Mouse (Mus musculus) bone marrow, adult 2 months (tissue): ENCODE measurements around the gene Srp68. TPM values are rescaled to one million over a fixed set of nuclear protein-coding genes. Genes with fewer than 3 reads are reported as not detected.

ENCODE experiments used
- H3K27ac ChIP-seq: fragments of 200-500 bp; 2 replicates; pipeline ENCODE4 v1.5.1; 2012; ENCODE audit warnings: low read depth, mild to moderate bottlenecking, control low read depth, inconsistent platforms, low read length; ENCODE audit not compliant: control insufficient read depth, poor library complexity, insufficient read depth
- H3K4me1 ChIP-seq: fragments of 200-500 bp; 2 replicates; pipeline ENCODE4 v1.6.1; 2011; ENCODE audit warnings: low read length; ENCODE audit not compliant: control insufficient read depth, insufficient read depth
- H3K4me3 ChIP-seq: fragments of 200-500 bp; replicated peaks from 2 replicates; pipeline ENCODE3; 2011; ENCODE audit warnings: mild to moderate bottlenecking, low read depth, low read length, control low read depth; ENCODE audit not compliant: control insufficient read depth
- CTCF ChIP-seq: fragments of 200-500 bp; IDR thresholded peaks from 2 replicates; pipeline ENCODE4 v1.5.1; 2011; ENCODE audit warnings: low read length, control low read depth; ENCODE audit not compliant: control insufficient read depth, insufficient read depth
- POLR2A ChIP-seq: fragments of 200-500 bp; IDR thresholded peaks from 2 replicates; pipeline ENCODE4 v1.6.1; 2011; ENCODE audit warnings: low read depth, mild to moderate bottlenecking, control low read depth, low read length, borderline replicate concordance; ENCODE audit not compliant: control insufficient read depth
- WGBS: fragments of 180-500 bp; shearing (Covaris S2); methylation state at CpG from one replicate; pipeline ENCODE4 v1.1.7; 2018; 5-methylcytosine and 5-hydroxymethylcytosine counted together
- polyA plus RNA-seq: library from polyadenylated mRNA; stranded (reverse); fragments of >200 nt; gene quantifications from 2 replicates; pipeline ENCODE4 v1.2.4, GENCODE M21; 2011; ENCODE audit warnings: low replicate concordance; ENCODE audit not compliant: missing spikeins, insufficient read depth, insufficient read length

Gene Srp68
- polyA plus RNA-seq, 1 experiment = 44.5 TPM

GRCm38 (mm10) chr11:116215181-116215580 lies 58.8 kb downstream of the Srp68 start:
- Histone ChIP-seq H3K4me3 (no peak overlapping the region), H3K4me1 (no peaks in the 10 kb centered on the region), H3K27ac (no peak overlapping the region)
- WGBS = 91% methylated on average over 7 of the region's 7 CpGs
- TF ChIP-seq CTCF (peak; percentile 45; the same call in 1 of the 2 replicates), POLR2A (no peak)

DNA sequence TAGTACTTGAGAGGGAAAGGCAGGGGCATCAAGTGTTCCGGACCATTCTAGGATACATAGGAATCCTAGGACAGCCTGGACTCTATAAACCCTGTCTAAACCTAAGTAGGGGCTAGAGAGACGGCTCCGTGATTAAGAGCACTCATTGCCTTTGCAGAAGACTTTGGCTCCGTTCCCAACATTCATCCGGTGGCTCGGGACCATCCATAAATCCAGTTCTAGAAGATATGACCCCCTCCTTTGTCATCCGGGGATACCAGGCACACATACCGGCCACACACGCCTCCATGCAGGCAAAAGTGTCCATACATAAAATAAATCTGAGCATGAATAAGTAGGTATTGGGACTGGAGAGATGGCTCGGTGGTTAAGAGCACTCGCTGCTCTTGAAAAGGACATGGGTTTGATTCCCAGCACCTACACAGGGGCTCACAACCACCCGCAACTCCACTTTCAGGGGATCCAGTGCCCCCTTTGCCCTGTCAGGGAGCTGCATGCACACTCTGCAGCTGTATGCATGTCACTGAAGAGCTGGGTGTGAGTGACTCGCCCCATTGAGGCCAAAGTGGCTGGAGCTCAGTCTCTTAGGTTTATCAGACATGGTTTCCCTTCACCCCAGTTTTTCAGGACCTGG lies 60.0 kb downstream of the Srp68 start:
- no peak for TF ChIP-seq CTCF
- no peak for TF ChIP-seq POLR2A

DNA sequence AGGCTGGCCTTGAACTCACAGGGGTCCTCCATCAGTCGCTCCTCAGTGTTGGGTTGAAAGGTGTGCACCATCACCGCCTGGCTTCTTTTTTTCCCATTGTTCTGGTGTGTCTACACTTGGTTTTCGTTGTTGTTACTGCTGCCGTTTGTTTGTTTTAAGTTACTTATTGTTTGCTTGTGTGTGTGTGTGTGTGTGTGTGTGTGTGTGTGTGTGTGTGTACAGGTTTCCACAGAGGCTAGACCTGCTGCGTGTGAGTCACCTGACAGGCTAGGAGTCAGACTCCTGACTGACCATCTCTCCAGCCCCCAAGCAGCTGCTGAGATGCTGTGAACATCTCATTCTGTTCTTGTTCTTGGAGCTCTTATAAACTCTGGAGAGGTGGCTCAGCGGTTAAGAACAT lies 61.2 kb downstream of the Srp68 start:
- Histone ChIP-seq H3K4me1 (no peaks in the 10 kb centered on the region), H3K27ac (no peak overlapping the region), H3K4me3 (no peak overlapping the region)
- no peak for TF ChIP-seq CTCF
- TF ChIP-seq POLR2A = no peak
- WGBS = 90% methylated on average over 6 of the region's 6 CpGs

More for the DNA sequence above, 60.0 kb downstream of the Srp68 start:
- 90% methylated on average over 13 of the region's 13 CpGs for WGBS
- H3K4me1 ChIP-seq = no peaks in the 10 kb centered on the region
- H3K27ac ChIP-seq = no peak overlapping the region
- H3K4me3 ChIP-seq = no peak overlapping the region

DNA sequence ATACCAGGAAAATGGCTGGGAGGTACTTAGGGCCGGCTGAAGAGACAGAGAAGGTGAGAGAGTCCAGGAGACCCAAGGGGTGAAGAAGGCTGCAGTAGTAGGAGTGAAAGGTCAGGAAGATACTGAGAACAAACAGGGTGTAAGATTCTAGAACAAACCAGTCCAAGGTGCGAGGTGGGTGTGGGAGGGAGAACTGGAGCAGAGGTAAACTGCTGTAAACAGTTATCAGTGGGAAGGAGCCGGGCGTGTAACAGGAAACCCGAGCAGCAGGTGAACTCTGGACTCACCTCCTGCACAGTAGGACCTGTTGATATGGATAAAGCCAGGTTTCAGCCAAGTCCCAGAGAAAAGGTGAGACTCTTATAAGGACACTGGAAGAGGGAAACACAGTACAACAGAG lies 63.3 kb downstream of the Srp68 start:
- WGBS = 80% methylated on average over 5 of the region's 5 CpGs
- Histone ChIP-seq H3K27ac (no peak overlapping the region), H3K4me1 (no peaks in the 10 kb centered on the region), H3K4me3 (no peak overlapping the region)
- TF ChIP-seq CTCF (no peak), POLR2A (no peak)

GRCm38 (mm10) chr11:116209257-116209656 lies 64.8 kb downstream of the Srp68 start:
- 86% methylated on average over 8 of the region's 8 CpGs for WGBS
- Histone ChIP-seq H3K4me1 (no peaks in the 10 kb centered on the region), H3K4me3 (no peak overlapping the region), H3K27ac (no peak overlapping the region)
- TF ChIP-seq CTCF (no peak), POLR2A (no peak)

DNA sequence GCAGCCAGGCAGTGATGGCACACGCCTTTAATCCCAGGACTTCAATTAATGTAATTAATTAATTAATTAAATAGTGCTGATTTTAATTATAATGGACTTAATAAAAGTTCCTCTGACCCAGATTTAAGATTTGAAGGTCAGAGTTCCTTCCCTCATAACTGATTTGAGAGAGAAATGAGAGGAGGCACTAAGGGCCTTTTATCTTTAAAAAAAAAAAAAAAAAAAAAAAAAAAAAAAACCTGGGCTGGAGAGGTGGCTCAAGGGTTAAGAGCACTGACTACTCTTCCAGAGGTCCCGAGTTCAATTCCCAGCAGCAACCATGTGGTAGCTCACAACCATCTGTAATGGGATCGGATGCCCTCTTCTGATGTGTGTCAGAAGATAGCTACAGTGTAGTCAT lies 65.4 kb downstream of the Srp68 start:
- no peaks in the 10 kb centered on the region for H3K4me1 ChIP-seq
- no peak overlapping the region for H3K27ac ChIP-seq
- TF ChIP-seq POLR2A (no peak), CTCF (no peak)
- WGBS = 86% methylated on average over 3 of the region's 3 CpGs
- no peak overlapping the region for H3K4me3 ChIP-seq

GRCm38 (mm10) chr11:116206678-116207077 lies 67.3 kb downstream of the Srp68 start:
- H3K27ac ChIP-seq = no peak overlapping the region
- no peak overlapping the region for H3K4me3 ChIP-seq
- WGBS = 73% methylated on average over 4 of the region's 4 CpGs
- TF ChIP-seq POLR2A = no peak
- no peak for TF ChIP-seq CTCF
- no peaks in the 10 kb centered on the region for H3K4me1 ChIP-seq

- Histone ChIP-seq H3K4me1 (peaks cover 1% of the 10 kb centered on the region), H3K4me3 (no peak overlapping the region), H3K27ac (no peak overlapping the region)
- TF ChIP-seq CTCF (no peak), POLR2A (no peak)
- 86% methylated on average over 3 of the region's 3 CpGs for WGBS
Measured at GRCm38 (mm10) chr11:116203150-116203549, 70.9 kb downstream of the Srp68 start.

DNA sequence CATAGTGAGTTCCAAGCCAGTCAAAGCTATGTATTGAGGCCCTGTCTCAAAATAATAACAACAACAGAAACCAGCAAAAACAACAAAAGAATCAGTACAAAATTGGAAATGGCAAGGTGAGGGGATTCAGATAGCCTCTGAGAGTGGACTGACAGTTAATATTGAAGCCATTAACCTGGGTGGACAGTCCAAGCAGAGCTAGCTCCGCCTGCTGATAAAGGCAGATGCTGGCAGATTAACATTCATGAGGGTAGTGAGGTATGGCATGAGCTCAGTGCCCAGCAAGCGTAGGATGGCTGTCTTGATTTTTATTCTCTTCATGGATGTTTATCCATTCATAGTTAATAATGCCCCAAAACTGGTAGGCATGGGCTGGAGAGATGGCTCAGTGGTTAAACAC lies 72.9 kb downstream of the Srp68 start:
- H3K27ac ChIP-seq = no peak overlapping the region
- TF ChIP-seq CTCF (no peak), POLR2A (no peak)
- no peak overlapping the region for H3K4me3 ChIP-seq
- 86% methylated on average over 2 of the region's 2 CpGs for WGBS
- peaks cover 1% of the 10 kb centered on the region for H3K4me1 ChIP-seq
